Mouse (Mus musculus) testis, adult 2 months (tissue): Measurements from ENCODE around the gene Ctnnd2.

Source experiments
- CTCF ChIP-seq: fragments of 200-500 bp; IDR thresholded peaks from 2 replicates; pipeline ENCODE4 v1.5.1; 2012; ENCODE audit warnings: low read depth, mild to moderate bottlenecking, inconsistent platforms, low read length, moderate library complexity; ENCODE audit not compliant: control insufficient read depth, insufficient read depth, insufficient replicate concordance
- POLR2A ChIP-seq: fragments of 200-500 bp; IDR thresholded peaks from 2 replicates; pipeline ENCODE4 v1.6.1; 2012; ENCODE audit warnings: low read depth, mild to moderate bottlenecking, inconsistent platforms, low read length, moderate library complexity; ENCODE audit not compliant: control insufficient read depth

GRCm38 (mm10) chr15:30276691-30277090 is 104.3 kb downstream of the Ctnnd2 start:
- TF ChIP-seq CTCF, result no peak
- TF ChIP-seq POLR2A, result no peak
